Mouse (Mus musculus) neural tube, embryonic 13.5 days (tissue): Measurements from ENCODE around the gene Clstn3. TPM values are rescaled to one million over a fixed set of nuclear protein-coding genes. Genes with fewer than 3 reads are reported as not detected.

ENCODE experiments used
- polyA plus RNA-seq: library from polyadenylated mRNA; unstranded; fragments of >200 nt; fragmentation: Nextera tagmentation; extraction: Ambion mirVana; gene quantifications from 2 replicates; pipeline ENCODE4 v1.2.1, GENCODE M21; 2015

The Clstn3 gene
- polyA plus RNA-seq, 1 experiment from 2014 or later = 69.8 TPM

Other genes with a start within 250 kb of the Clstn3 start
- not detected in 2 replicates for gene Vmn2r27, start 232.9 kb downstream of the Clstn3 start, polyA plus RNA-seq
- gene Cd163, start 160.1 kb downstream of the Clstn3 start, polyA plus RNA-seq = 0.07 and 0.11 TPM in 2 replicates
- gene Pex5, start 49.7 kb downstream of the Clstn3 start, polyA plus RNA-seq = 66.9 and 67.6 TPM in 2 replicates
- 0.22 and 0.54 TPM in 2 replicates for gene C1rl, start 28.3 kb upstream of the Clstn3 start, polyA plus RNA-seq
- gene C1ra, start 47.6 kb upstream of the Clstn3 start, polyA plus RNA-seq = 0.12 and 0.14 TPM in 2 replicates
- gene C1s1, start 77.6 kb upstream of the Clstn3 start, polyA plus RNA-seq = 0.30 and 0.39 TPM in 2 replicates
- gene C1rb, start 105.5 kb upstream of the Clstn3 start, polyA plus RNA-seq = not detected in 2 replicates
- 0.12 TPM in 1 of 2 replicates, not detected in the other for gene C1s2, start 171.3 kb upstream of the Clstn3 start, polyA plus RNA-seq
- gene Lpcat3, start 198.2 kb upstream of the Clstn3 start, polyA plus RNA-seq = 43.2 and 43.7 TPM in 2 replicates
- gene Emg1, start 247.4 kb upstream of the Clstn3 start, polyA plus RNA-seq = 110 and 120 TPM in 2 replicates
- gene Phb2, start 247.5 kb upstream of the Clstn3 start, polyA plus RNA-seq = 259 and 270 TPM in 2 replicates